Mouse (Mus musculus): ENCODE results near the gene Ankrd53.
"Not testable (repeated sequence)": the region's sequence is repeated elsewhere in the genome, so short reads cannot be mapped to it uniquely, and the experiment has no call there.

Ankrd53 gene

GRCm38 (mm10) chr6:83768485-83768884, 6.0 kb downstream of the Ankrd53 start:
- no peak for DNase-seq

GRCm38 (mm10) chr6:83774126-83774525, 11.7 kb downstream of the Ankrd53 start:
- no peak for DNase-seq

GRCm38 (mm10) chr6:83774781-83775563, 12.5 kb downstream of the Ankrd53 start:
- DNase-seq = peak in 1 of 2 experiments; percentile 15

GRCm38 (mm10) chr6:83775638-83776293, 13.3 kb downstream of the Ankrd53 start, which contains the start of gene Tex261:
Gene Tex261, minus strand, starts transcription at chr6:83775813.
- DNase-seq = peak; percentile 88 to 90

- DNase-seq = no peak
Measured at GRCm38 (mm10) chr6:83778306-83778705, 15.9 kb downstream of the Ankrd53 start.

- peak; percentile 49 to 57 for DNase-seq
Measured at GRCm38 (mm10) chr6:83779026-83779425, 16.6 kb downstream of the Ankrd53 start.

GRCm38 (mm10) chr6:83786426-83786825, 24.0 kb downstream of the Ankrd53 start:
- no peak for DNase-seq

GRCm38 (mm10) chr6:83788554-83788953, 26.1 kb downstream of the Ankrd53 start:
- no peak for DNase-seq

GRCm38 (mm10) chr6:83790533-83790932, 28.1 kb downstream of the Ankrd53 start:
- not testable (repeated sequence) for DNase-seq

GRCm38 (mm10) chr6:83791251-83791890, 28.9 kb downstream of the Ankrd53 start:
- DNase-seq = no peak

GRCm38 (mm10) chr6:83794760-83795296, 32.4 kb downstream of the Ankrd53 start, which contains the start of gene Nagk:
Gene Nagk, plus strand, starts transcription at chr6:83794982.
- peak; percentile 95 to 97 for DNase-seq

- peak; percentile 56 to 71 for DNase-seq
Measured at GRCm38 (mm10) chr6:83795492-83795900, 33.1 kb downstream of the Ankrd53 start.

GRCm38 (mm10) chr6:83796686-83797085, 34.2 kb downstream of the Ankrd53 start:
- no peak for DNase-seq

GRCm38 (mm10) chr6:83802033-83802432, 39.6 kb downstream of the Ankrd53 start:
- DNase-seq = no peak

GRCm38 (mm10) chr6:83802846-83803245, 40.4 kb downstream of the Ankrd53 start:
- no peak for DNase-seq

GRCm38 (mm10) chr6:83815801-83816200, 53.4 kb downstream of the Ankrd53 start:
- DNase-seq = no peak
